Mouse (Mus musculus) CH12.LX (cell line): ENCODE measurements around the gene Haus3. TPM values are rescaled to one million over a fixed set of nuclear protein-coding genes. Genes with fewer than 3 reads are reported as not detected.

Experiments
- DNase-seq: peaks from one replicate; pipeline ENCODE4 v3.0.0-alpha.2; 2013; ENCODE audit errors: extremely low read depth
- H3K27ac ChIP-seq: 2 replicates; pipeline ENCODE4 v1.5.1; 2012; ENCODE audit warnings: low read depth, mild to moderate bottlenecking, control low read depth, moderate library complexity; ENCODE audit not compliant: insufficient read depth
- H3K27me3 ChIP-seq: replicated peaks from 2 replicates; pipeline ENCODE3; 2012; ENCODE audit warnings: inconsistent platforms
- H3K36me3 ChIP-seq, 2 experiments: replicated peaks in 1 of 2; 2 replicates each; pipeline versions ENCODE3 to v1.6.1; 2012; ENCODE audit warnings: inconsistent platforms in 1 of 2, low read length in 1 of 2, mild to moderate bottlenecking in 1 of 2, mixed read lengths in 1 of 2, moderate library complexity in 1 of 2; ENCODE audit not compliant: control insufficient read depth in 1 of 2, insufficient read depth in 1 of 2
- H3K4me1 ChIP-seq, 2 experiments: 2 replicates each; pipeline ENCODE4 v1.6.1; 2012; ENCODE audit warnings: inconsistent platforms in 1 of 2, moderate library complexity in 1 of 2; ENCODE audit not compliant: insufficient read depth in 2 of 2, control insufficient read depth in 1 of 2
- H3K4me2 ChIP-seq: 2 replicates; pipeline ENCODE4 v1.6.1; 2012; ENCODE audit warnings: low read depth, mild to moderate bottlenecking, control low read depth; ENCODE audit not compliant: poor library complexity, insufficient read depth, severe bottlenecking
- H3K4me3 ChIP-seq, 3 experiments: fragments of 150-350 bp in 1 of 3; sonication (generic) in 1 of 3; replicated peaks in 1 of 3; 2 replicates each; pipeline versions ENCODE3 to v1.5.1; 2011 to 2012; ENCODE audit warnings: low read depth in 2 of 3, low read length in 2 of 3, mild to moderate bottlenecking in 2 of 3, moderate library complexity in 2 of 3, control low read depth in 1 of 3, improper control_type of control experiment in 1 of 3, inconsistent platforms in 1 of 3, mixed read lengths in 1 of 3; ENCODE audit not compliant: poor library complexity in 1 of 3
- H3K79me2 ChIP-seq: replicated peaks from 2 replicates; pipeline ENCODE4 v1.6.1; 2012; ENCODE audit warnings: mild to moderate bottlenecking, moderate library complexity; ENCODE audit not compliant: control insufficient read depth, poor library complexity, insufficient read depth, severe bottlenecking; ENCODE audit errors: extremely low read depth
- H3K9ac ChIP-seq: 2 replicates; pipeline ENCODE4 v1.6.1; 2012; ENCODE audit warnings: low read depth, mild to moderate bottlenecking, control low read depth, moderate library complexity; ENCODE audit not compliant: insufficient read depth
- H3K9me3 ChIP-seq: replicated peaks from 2 replicates; pipeline ENCODE3; 2012; ENCODE audit warnings: low read length, inconsistent platforms, mixed read lengths
- CHD1 ChIP-seq: IDR thresholded peaks from 2 replicates; pipeline ENCODE4 v1.6.1; 2012; ENCODE audit warnings: low read depth, low read length, improper control_type of control experiment, inconsistent platforms
- E2F4 ChIP-seq: IDR thresholded peaks from 2 replicates; pipeline ENCODE4 v1.6.1; 2011; ENCODE audit warnings: low read depth, low read length, improper control_type of control experiment; ENCODE audit not compliant: insufficient replicate concordance
- ELF1 ChIP-seq: IDR thresholded peaks from 2 replicates; pipeline ENCODE4 v1.6.1; 2014; ENCODE audit warnings: low read depth, mild to moderate bottlenecking, inconsistent platforms, low read length, improper control_type of control experiment
- EP300 ChIP-seq: IDR thresholded peaks from 2 replicates; pipeline ENCODE4 v1.6.1; 2011; ENCODE audit warnings: low read length, improper control_type of control experiment
- ETS1 ChIP-seq: conservative IDR thresholded peaks from 2 replicates; pipeline ENCODE4 v1.6.1; 2012; ENCODE audit warnings: low read depth, mild to moderate bottlenecking, inconsistent platforms, low read length, improper control_type of control experiment, moderate library complexity
- GABPA ChIP-seq: IDR thresholded peaks from 2 replicates; pipeline ENCODE4 v1.6.1; 2012; ENCODE audit warnings: low read depth, low read length, improper control_type of control experiment, inconsistent platforms; ENCODE audit not compliant: insufficient replicate concordance
- HCFC1 ChIP-seq: IDR thresholded peaks from 2 replicates; pipeline ENCODE4 v1.6.1; 2012; ENCODE audit warnings: low read depth, mild to moderate bottlenecking, inconsistent platforms, low read length, improper control_type of control experiment
- IRF4 ChIP-seq: IDR thresholded peaks from 2 replicates; pipeline ENCODE4 v1.6.1; 2014; ENCODE audit warnings: low read depth, mild to moderate bottlenecking, inconsistent platforms, low read length, improper control_type of control experiment
- JUND ChIP-seq: conservative IDR thresholded peaks from 2 replicates; pipeline ENCODE4 v1.6.1; 2011; ENCODE audit warnings: low read depth, low read length, improper control_type of control experiment
- MAFK ChIP-seq: IDR thresholded peaks from 2 replicates; pipeline ENCODE4 v1.6.1; 2011; ENCODE audit warnings: low read length, improper control_type of control experiment; ENCODE audit not compliant: insufficient replicate concordance
- MAX ChIP-seq: IDR thresholded peaks from 2 replicates; pipeline ENCODE4 v1.6.1; 2011; ENCODE audit warnings: low read length, improper control_type of control experiment
- MAZ ChIP-seq: IDR thresholded peaks from 2 replicates; pipeline ENCODE4 v1.6.1; 2012; ENCODE audit warnings: low read depth, mild to moderate bottlenecking, inconsistent platforms, low read length, improper control_type of control experiment, moderate library complexity
- MYC ChIP-seq: IDR thresholded peaks from 2 replicates; pipeline ENCODE4 v1.6.1; 2011; ENCODE audit warnings: low read depth, mild to moderate bottlenecking, improper control_type of control experiment, low read length
- NELFE ChIP-seq: IDR thresholded peaks from 2 replicates; pipeline ENCODE4 v1.6.1; 2011; ENCODE audit warnings: low read depth, low read length, improper control_type of control experiment
- PAX5 ChIP-seq: IDR thresholded peaks from 2 replicates; pipeline ENCODE4 v1.6.1; 2012; ENCODE audit warnings: low read length, inconsistent platforms, mixed read lengths
- POLR2A ChIP-seq: IDR thresholded peaks from 2 replicates; pipeline ENCODE4 v1.6.1; 2011; ENCODE audit warnings: low read depth, mild to moderate bottlenecking, improper control_type of control experiment, low read length
- RAD21 ChIP-seq: IDR thresholded peaks from 2 replicates; pipeline ENCODE4 v1.6.1; 2011; ENCODE audit warnings: low read depth, mild to moderate bottlenecking, low read length, improper control_type of control experiment, moderate library complexity
- SIN3A ChIP-seq: IDR thresholded peaks from 2 replicates; pipeline ENCODE4 v1.6.1; 2012; ENCODE audit warnings: low read length, improper control_type of control experiment, inconsistent platforms
- TCF12 ChIP-seq: IDR thresholded peaks from 2 replicates; pipeline ENCODE4 v1.6.1; 2014; ENCODE audit warnings: low read depth, mild to moderate bottlenecking, inconsistent platforms, low read length, improper control_type of control experiment
- USF2 ChIP-seq: conservative IDR thresholded peaks from 2 replicates; pipeline ENCODE4 v1.6.1; 2011; ENCODE audit warnings: low read depth, low read length, improper control_type of control experiment
- ZKSCAN1 ChIP-seq: IDR thresholded peaks from 2 replicates; pipeline ENCODE4 v1.6.1; 2012; ENCODE audit warnings: low read depth, inconsistent platforms, low read length, improper control_type of control experiment, borderline replicate concordance
- ZNF384 ChIP-seq: IDR thresholded peaks from 2 replicates; pipeline ENCODE4 v1.6.1; 2012; ENCODE audit warnings: low read depth, low read length, improper control_type of control experiment, inconsistent platforms
- dilution Hi-C: fragments of 300-500 bp; cut with MboI; formaldehyde crosslinking; loops from 2 replicates; pipeline ENCODE4 v1.14.3; 2020; ENCODE audit warnings: low sequenced_read_pairs; ENCODE audit not compliant: extremely low pct_unique_long_range_greater_than_20kb, extremely low pct_ligation_motif_present
- in situ Hi-C: fragments of 300-500 bp; cut with MboI; formaldehyde crosslinking; loops from 3 replicates; pipeline ENCODE4 v1.14.3; 2019; ENCODE audit warnings: low sequenced_read_pairs, low pct_ligation_motif_present, low pct_unique_long_range_greater_than_20kb, mixed read lengths
- polyA plus RNA-seq: library from polyadenylated mRNA; unstranded; fragments of >175 nt; gene quantifications from 2 replicates; pipeline ENCODE4 v1.2.1, GENCODE M21; 2012; ENCODE audit warnings: low read depth; ENCODE audit not compliant: insufficient read length
- total RNA-seq, 2 experiments: library from RNA; depleted of rRNA; stranded (reverse); fragments of 300-350 nt in 1 of 2; fragments of >200 nt in 1 of 2; gene quantifications; 2 replicates each; pipeline ENCODE4 v1.2.3; 2012 to 2014

Haus3 gene
- total and polyA plus RNA-seq, 3 experiments: 16.0 to 66.0 (median 51.5) TPM

DNA sequence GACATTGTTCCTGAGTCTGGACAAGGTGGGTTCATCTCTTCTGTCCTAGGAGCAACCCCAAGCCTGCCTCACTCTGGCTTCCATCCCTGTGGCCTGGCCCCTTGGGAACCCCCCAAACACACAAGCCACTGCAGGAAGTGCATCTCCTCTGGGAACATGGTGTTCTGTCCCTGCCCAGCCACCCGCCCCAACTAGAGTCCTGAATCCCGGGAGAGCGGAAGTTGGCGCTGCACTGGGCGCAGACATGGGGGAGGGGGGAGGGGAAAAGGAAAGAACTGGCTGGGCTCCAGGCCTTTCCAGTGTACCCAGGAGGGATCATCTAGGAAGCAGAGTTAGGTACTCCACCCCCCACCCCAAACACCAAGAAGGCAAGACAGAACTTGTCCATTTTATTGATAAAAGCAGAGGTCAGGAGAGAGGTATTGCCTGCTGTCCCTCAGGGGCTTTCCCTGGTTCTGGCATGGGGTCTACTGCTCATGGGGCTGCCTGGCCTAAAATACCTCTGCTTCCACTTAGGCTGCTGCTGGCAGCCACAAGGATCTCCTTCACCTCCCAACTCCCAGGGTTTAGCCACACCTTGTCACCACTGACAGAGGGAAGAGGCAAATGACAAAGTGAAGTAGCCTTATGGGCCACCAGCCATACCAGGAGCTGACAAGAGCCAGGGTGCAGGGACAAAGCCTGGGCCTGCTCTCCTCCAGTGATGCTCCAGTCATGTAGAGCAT, 14.0 kb upstream of the Haus3 start:
- H3K4me1 ChIP-seq: peaks cover 9 to 23% of the 10 kb centered on the region in 2 experiments
- H3K27ac ChIP-seq: no peak overlapping the region
- no peak overlapping the region for H3K4me2 ChIP-seq
- H3K36me3 ChIP-seq: peaks cover 0 to 6% of the 10 kb centered on the region in 2 experiments
- H3K9ac ChIP-seq: no peak overlapping the region
- no peak for TF ChIP-seq CHD1
- no peak for TF ChIP-seq JUND
- TF ChIP-seq NELFE: no peak
- no peak for TF ChIP-seq TCF12
- TF ChIP-seq RAD21: no peak
- no peak for TF ChIP-seq MAFK
- no peak for TF ChIP-seq E2F4
- H3K79me2 ChIP-seq: no peaks in the 10 kb centered on the region
- in situ Hi-C loops (no loop called here), dilution Hi-C loops (no loop called here)
- H3K4me3 ChIP-seq: no peak overlapping the region
- no peak for DNase-seq
- H3K9me3 ChIP-seq: no peaks in the 10 kb centered on the region
- peaks cover 14% of the 10 kb centered on the region for H3K27me3 ChIP-seq

DNA sequence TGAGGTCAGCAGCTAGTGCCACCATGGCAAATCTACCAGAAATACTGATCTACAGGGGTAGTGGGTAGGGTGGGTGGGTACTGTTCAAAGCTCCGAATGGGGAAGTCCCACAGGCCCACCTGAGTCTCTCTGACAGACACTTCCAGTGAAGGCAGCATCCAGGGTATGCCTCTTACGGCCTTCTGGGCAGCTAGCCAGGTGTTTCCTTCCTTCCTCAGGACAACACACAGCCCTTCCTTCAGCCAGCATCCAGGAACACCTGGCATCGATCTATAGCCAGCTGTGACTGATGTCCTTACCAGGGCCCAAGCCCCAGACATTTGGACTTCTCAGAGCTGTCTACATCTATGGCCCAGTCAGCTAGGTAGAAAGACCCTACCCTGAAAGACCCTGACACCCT, 13.2 kb upstream of the Haus3 start:
- H3K79me2 ChIP-seq: no peaks in the 10 kb centered on the region
- in situ Hi-C loops (no loop called here), dilution Hi-C loops (no loop called here)
- peaks cover 1 to 11% of the 10 kb centered on the region in 2 experiments for H3K36me3 ChIP-seq
- H3K4me2 ChIP-seq: no peak overlapping the region
- DNase-seq: no peak
- no peaks in the 10 kb centered on the region for H3K9me3 ChIP-seq
- no peak overlapping the region for H3K27ac ChIP-seq
- no peak overlapping the region for H3K9ac ChIP-seq
- H3K4me1 ChIP-seq: peaks cover 9 to 22% of the 10 kb centered on the region in 2 experiments
- no peak for TF ChIP-seq HCFC1
- TF ChIP-seq MAX: no peak
- no peak for TF ChIP-seq ETS1
- TF ChIP-seq MAZ: no peak
- TF ChIP-seq ELF1: no peak
- TF ChIP-seq ZNF384: no peak
- TF ChIP-seq, all 38 proteins: peak for 0
- Histone ChIP-seq H3K27me3 (peaks cover 14% of the 10 kb centered on the region), H3K4me3 (no peak overlapping the region)

DNA sequence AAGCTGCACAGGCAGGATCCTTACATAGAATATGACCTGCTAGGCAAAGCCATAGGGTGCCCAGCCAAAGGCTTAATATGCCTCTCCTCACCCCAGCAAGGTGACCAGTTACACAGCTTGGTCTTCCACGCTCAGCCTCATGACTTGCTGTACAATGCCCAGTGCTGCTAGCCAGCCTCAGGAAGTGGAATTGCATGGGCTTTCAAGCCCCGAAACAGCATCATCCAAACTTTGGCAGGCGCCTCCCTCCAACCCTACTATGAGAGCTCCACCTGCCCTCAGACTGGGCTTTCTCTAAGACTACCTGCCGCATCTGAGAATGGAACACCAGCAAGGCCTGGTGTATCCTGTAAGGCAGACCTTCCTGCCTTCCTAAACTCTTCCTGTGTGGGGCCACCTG, 8.5 kb upstream of the Haus3 start:
- Histone ChIP-seq H3K27me3 (no peaks in the 10 kb centered on the region), H3K9ac (no peak overlapping the region), H3K27ac (no peak overlapping the region), H3K4me3 (no peak overlapping the region), H3K79me2 (no peaks in the 10 kb centered on the region), H3K4me1 (peaks cover 0 to 7% of the 10 kb centered on the region in 2 experiments; a peak in 3 of 4 replicates), H3K36me3 (peaks cover 6 to 29% of the 10 kb centered on the region in 2 experiments), H3K4me2 (no peak overlapping the region), H3K9me3 (no peaks in the 10 kb centered on the region)
- TF ChIP-seq IRF4 (no peak), E2F4 (no peak), USF2 (no peak), ZNF384 (no peak), ETS1 (no peak), ELF1 (no peak), ZKSCAN1 (no peak), POLR2A (no peak), CHD1 (no peak), MYC (no peak), MAFK (no peak), GABPA (no peak), SIN3A (no peak), EP300 (no peak), PAX5 (no peak), RAD21 (no peak)
- in situ Hi-C loops (no loop called here), dilution Hi-C loops (no loop called here)
- no peak for DNase-seq
